Mouse (Mus musculus): Measurements from ENCODE around the gene Tpgs1. TPM values are rescaled to one million over a fixed set of nuclear protein-coding genes. Genes with fewer than 3 reads are reported as not detected.

Gene Tpgs1
- total RNA-seq (2021): 10 to 100 TPM; 18.3 to 19.4 TPM

DNA sequence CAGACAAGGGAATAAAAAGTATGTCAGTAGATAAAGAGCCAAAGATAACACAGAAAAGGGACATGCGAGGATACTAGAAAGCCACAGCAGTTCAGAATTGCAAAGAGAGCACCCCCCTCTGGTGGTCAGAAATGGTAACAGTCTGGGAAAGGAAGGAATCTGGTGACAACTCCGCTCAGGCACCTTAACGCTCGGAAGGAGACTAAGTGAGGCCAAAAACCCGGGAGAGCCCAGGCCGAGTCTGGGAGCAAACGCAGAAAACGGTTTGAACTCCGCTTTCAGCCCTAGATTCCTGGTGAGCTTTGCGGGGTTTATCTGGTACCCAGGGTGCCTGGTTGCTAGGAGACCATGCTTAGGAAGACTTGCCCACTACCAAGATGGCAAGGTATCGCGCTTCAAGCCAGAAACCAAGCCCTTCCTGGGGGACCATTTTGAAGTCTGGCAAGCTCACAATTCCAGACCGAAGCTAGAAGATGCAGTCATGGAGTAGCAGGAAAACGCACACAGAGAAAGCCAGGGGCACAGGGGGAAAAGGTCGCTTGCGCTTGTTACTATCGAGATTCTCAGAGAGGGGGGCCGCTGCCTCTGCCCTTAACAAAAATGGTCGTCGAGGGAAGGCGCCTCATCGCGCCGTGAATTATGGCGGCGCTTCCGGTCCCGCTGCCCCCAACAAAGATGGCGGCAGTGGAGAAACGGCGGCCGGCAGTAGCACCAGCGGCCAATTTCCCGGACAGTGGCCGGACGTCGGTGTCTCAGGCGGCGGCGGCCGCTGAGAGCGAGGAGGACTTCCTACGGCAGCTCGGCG is at the start of gene Tpgs1:
TSS of gene Tpgs1 (plus strand) at position 599 of the 805 bp plus-strand sequence.
- intact Hi-C loops (cut with DNase I): loop anchor here (1.0 kb wide), 1 partner anchor 74 kb away; no protein-coding TSS in a partner anchor
- DNase-seq (ENCODE audit: low spot score): peak; percentile 80

- no peak for DNase-seq (ENCODE audit: low spot score)
- intact Hi-C loops (cut with DNase I): no loop called here
These were observed 45.2 kb upstream of the Tpgs1 start for GRCm38 (mm10) chr10:79623950-79624349.

- DNase-seq (ENCODE audit: low spot score): no peak
- intact Hi-C loops (cut with DNase I): no loop called here
These were observed 43.8 kb upstream of the Tpgs1 start for GRCm38 (mm10) chr10:79625398-79625797.

DNA sequence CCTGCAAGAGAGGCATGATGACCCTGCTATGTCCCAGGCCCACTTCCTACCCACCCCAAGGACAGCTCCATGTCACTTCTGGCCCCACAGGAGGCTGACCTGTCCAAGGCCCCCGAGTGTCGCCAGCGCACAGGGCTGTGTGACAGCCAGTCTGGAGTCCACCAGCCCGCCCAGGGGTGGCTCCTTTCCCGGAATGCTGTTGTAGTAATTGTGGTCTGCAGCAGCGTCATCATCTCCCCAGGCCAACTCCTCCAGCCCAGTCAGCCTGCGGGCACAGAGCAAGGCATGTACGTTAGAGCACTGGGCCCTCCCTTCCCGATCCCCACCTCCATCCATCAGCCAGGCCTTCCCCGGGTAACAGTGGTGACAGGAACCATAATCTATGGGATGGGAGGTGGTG is 43.0 kb upstream of the Tpgs1 start:
- intact Hi-C loops (cut with DNase I): no loop called here
- no peak for DNase-seq (ENCODE audit: low spot score)

GRCm38 (mm10) chr10:79628377-79628776 is 40.8 kb upstream of the Tpgs1 start:
- intact Hi-C loops (cut with DNase I): no loop called here
- no peak for DNase-seq (ENCODE audit: low spot score)

GRCm38 (mm10) chr10:79631432-79631831 is 37.7 kb upstream of the Tpgs1 start:
- DNase-seq (ENCODE audit: low spot score): no peak
- intact Hi-C loops (cut with DNase I): no loop called here

DNA sequence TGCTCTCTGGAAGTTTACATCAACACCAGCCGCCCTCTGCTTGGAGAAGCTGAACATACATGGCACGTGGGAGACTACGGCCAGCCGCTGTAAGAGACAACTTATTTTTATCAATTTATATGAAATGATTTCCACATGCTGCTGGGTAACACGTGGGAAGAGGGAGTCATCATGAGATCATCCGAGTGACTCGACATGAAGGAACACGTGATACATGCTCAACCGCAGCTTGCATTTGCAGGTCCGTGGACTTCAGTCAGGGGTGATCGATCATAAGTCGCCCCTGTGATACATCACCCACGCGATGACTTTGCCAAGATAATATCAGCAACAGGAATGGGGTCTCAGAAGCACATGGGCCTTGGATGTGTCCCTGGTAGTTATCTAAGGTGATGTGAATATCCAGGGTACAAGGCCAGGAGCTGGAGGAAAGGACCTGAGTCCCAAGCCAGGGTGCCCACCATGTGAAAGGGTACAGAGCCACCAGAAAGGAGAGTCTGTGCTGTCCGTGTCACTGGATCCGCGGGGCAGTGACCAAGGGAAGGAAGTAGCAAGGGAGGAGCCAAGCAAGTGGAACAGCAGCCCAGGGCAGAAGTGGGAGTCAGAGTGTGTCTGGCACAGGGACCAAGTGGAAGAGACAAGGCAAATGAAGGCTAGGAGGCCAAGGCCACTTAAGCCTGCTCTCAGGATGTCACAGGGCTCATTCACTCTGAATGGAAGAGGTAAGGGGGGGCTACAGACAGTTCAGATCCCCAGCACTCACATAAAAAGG is 36.0 kb upstream of the Tpgs1 start:
- intact Hi-C loops (cut with DNase I): no loop called here
- DNase-seq (ENCODE audit: low spot score): no peak

GRCm38 (mm10) chr10:79636287-79636686 is 32.9 kb upstream of the Tpgs1 start:
- intact Hi-C loops (cut with DNase I): no loop called here
- DNase-seq (ENCODE audit: low spot score): no peak

DNA sequence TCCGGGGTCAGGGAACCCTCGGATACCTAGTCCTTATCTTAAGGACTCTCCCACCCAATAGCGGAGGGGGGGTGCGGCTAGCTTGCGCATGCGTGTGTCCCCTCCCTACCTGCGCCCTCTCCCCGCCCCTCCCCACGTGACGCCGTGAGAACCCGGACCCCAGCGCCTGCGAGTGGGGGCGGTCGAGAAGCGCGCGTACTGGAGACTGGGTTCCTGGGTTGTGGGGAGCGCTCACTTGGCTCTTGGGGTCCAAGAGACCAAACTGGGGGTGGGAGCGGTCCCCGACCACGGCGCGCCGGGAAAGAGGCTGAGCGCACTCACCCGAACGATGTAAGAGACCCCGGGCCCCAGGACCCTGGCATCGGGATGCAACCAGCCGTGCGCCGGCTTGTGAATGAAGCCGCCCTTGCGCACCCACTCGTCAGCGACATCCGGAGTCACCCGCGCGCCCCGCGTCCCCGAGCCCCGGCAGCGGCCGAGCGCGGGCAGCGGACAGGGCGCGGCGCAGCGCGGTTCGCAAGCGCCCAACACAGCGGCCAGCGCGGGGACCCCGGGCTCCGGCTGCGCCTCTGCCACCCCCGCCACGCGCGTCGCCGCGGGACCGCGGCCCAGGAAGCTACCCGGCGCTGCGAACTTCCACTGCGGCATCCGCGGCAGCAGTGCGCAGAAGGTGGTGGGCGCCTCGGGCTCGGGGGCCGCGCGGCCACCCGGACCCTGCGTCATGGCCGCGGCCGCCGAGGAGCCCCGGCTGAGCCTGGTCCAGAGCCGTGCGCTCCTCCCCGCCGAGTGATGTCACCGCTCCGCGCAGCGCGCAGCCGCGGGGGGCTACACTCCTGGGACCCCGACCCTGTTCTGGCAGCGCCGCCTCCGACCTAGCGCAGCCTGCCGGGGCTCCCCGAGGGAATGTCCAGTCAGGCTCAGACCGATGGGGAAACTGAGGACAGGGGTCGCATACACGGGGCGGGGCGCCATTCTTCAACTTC is 31.8 kb upstream of the Tpgs1 start, which contains the start of gene Shc2:
TSS of gene Shc2 (minus strand) at position 791 of the 983 bp plus-strand sequence.
- intact Hi-C loops (cut with DNase I): no loop called here
- no peak for DNase-seq (ENCODE audit: low spot score)

GRCm38 (mm10) chr10:79638486-79639204 is 30.5 kb upstream of the Tpgs1 start:
- DNase-seq (ENCODE audit: low spot score): no peak
- intact Hi-C loops (cut with DNase I): no loop called here

GRCm38 (mm10) chr10:79645711-79646110 is 23.5 kb upstream of the Tpgs1 start, which contains the start of gene Odf3l2:
Gene Odf3l2 (minus strand): TSS chr10:79645738.
- intact Hi-C loops (cut with DNase I): loop anchor here (5.0 kb wide), 1 partner anchor 33 kb away; the partner anchor contains the start of gene C2cd4c
- DNase-seq (ENCODE audit: low spot score): no peak

DNA sequence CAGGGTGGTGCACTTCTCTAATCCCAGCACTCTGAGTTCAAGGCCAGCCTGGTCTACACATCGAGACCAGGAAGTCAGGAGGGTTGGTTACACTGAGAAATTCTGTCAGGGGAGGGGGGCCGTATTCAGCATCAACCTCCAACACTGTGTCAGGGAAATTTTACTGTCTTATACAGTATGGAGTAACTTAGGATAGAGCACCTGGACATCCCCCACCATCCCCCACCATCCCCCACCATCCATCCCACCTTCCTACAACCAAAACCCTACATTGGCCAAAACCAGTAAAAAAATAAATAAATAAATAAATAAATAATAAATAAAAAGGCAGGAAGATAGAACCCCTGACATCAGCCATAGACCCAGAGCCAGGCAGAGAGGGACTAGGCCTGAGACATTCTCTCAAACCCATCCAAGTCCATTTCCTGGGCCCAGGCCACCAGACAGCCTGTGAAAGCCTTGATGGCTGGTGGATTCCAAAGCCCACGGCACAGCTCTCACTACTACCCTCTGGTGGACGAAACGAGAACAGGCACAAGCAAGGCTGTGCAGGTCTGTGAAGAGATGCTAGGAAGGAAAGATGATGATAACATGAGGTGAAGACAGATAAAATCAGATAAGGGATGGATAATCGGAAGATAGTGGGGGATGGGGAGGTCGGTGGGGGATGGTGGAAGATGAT is 20.0 kb upstream of the Tpgs1 start:
- no peak for DNase-seq (ENCODE audit: low spot score)
- intact Hi-C loops (cut with DNase I): loop anchor here (1.0 to 5.0 kb wide), 2 partner anchors 37 to 54 kb away; partner anchors contain the start of gene C2cd4c

GRCm38 (mm10) chr10:79652789-79653188 is 16.4 kb upstream of the Tpgs1 start:
- no peak for DNase-seq (ENCODE audit: low spot score)
- intact Hi-C loops (cut with DNase I): no loop called here

DNA sequence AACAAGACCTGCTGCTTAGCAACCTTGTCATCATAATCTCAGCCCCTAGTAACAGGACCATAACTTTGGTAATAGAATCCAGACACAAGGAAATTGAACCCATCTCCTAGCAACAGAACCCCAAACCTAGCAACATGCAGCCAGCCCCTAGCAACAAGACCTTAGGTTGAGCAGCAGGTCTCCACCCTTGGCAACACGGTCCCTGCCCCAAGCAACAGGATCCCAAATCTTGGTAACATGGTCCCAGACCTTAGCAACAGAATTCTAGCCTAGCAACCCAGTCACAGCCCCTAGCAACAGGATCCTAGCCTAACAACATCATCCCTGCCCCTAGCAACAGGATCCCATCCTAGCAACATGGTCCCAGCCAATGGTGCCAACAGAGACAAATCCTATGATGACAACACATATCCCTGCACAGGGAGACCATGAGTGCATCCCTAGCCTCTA is 14.2 kb upstream of the Tpgs1 start:
- intact Hi-C loops (cut with DNase I): no loop called here
- no peak for DNase-seq (ENCODE audit: low spot score)

GRCm38 (mm10) chr10:79658829-79659228 is 10.3 kb upstream of the Tpgs1 start:
- no peak for DNase-seq (ENCODE audit: low spot score)
- intact Hi-C loops (cut with DNase I): no loop called here

- intact Hi-C loops (cut with DNase I): no loop called here
These were observed 8.9 kb upstream of the Tpgs1 start for GRCm38 (mm10) chr10:79660298-79660697.

DNA sequence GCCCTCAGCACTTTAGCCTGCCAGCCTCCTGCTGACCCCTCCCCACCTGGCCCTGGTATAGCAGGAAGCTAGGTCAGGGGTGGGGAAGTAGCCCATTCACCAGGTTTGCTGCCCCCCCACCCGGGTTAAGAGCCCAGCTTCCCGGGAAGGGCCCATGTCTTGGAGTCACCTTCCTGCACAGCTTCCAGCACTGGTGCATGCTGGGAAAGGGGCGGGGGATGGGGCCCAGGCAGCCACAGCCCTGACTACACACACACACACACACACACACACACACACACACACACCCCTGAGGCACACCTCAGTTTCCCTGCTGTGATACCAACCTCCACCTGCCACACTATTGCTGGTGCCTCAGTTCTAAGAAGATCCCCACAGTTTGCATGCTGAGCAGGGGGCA is 7.3 kb upstream of the Tpgs1 start:
- intact Hi-C loops (cut with DNase I): no loop called here

More at GRCm38 (mm10) chr10:79660298-79660697, 8.9 kb upstream of the Tpgs1 start:
- no peak for DNase-seq (ENCODE audit: low spot score)

GRCm38 (mm10) chr10:79664131-79664665 is 5.0 kb upstream of the Tpgs1 start, which contains the start of gene Madcam1:
Gene Madcam1 (plus strand): TSS chr10:79664559.
- DNase-seq (ENCODE audit: low spot score): no peak
- intact Hi-C loops (cut with DNase I): no loop called here

More for the DNA sequence above, 7.3 kb upstream of the Tpgs1 start:
- DNase-seq (ENCODE audit: low spot score): no peak

Measured in heart, postnatal 25 days (tissue).